Mouse (Mus musculus): ENCODE measurements at regions not wholly inside any gene's neighbourhood (a gene's known extent, or its start where the extent isn't known, plus 50 kb on each side); places are given as distances from the start of the nearest gene placed in this dataset.

GRCm38 (mm10) chr7:138137934-138138333, 259.6 kb downstream of the Tcerg1l start:
- no peak for TF ChIP-seq GATA1 (IDR thresholded peaks at IDR 0.05; ENCODE audit: low read length)
- no peak for TF ChIP-seq TAL1 (IDR thresholded peaks at IDR 0.05; ENCODE audit: low read length)
